Mouse (Mus musculus): ENCODE measurements at regions not wholly inside any gene's neighbourhood (a gene's known extent, or its start where the extent isn't known, plus 50 kb on each side); places are given as distances from the start of the nearest gene placed in this dataset.
A peak's percentile ranks its signal among the peaks of the same experiment; 100 is the strongest.

DNA sequence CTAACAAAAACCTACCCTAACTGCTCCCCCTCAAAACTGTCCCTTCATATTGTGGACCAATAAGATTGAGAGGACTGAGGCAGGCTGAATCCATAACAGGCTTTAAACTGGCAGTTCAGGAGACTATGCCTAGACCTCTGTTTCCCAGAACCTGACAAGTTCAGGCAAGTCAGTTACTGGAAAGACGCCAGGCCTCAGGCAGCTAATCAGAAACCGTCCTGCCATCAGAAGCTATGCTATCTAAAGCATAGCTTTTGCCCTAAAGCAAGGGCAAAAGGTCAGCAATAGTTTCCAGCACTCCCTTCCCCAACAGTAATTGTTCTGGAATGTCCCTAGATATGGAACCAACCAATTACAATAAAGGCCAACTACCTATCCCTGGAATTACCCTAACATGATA, 273.0 kb downstream of the Bche start:
- peak; percentile 8 for DNase-seq (ENCODE audit: low spot score)

DNA sequence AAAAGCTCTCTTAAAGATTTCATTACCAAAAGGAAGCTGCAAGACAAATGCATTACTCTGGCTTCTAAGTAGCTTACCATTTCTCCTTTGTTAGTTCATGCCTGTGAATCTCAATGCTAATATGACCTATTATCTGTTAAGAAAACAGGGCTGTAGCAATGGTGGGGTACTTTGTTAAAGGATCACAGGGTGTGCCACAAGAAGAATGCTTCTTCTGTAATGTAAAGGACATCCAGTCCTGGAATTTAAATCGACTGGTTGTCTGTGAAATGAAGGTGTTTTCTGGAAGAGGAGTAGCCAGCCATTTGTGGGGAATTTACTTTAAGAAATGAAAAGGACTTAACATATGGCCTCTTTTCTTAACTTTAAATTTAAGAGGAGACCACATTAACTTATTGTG, 273.9 kb downstream of the Bche start:
- DNase-seq (ENCODE audit: low spot score) = no peak

DNA sequence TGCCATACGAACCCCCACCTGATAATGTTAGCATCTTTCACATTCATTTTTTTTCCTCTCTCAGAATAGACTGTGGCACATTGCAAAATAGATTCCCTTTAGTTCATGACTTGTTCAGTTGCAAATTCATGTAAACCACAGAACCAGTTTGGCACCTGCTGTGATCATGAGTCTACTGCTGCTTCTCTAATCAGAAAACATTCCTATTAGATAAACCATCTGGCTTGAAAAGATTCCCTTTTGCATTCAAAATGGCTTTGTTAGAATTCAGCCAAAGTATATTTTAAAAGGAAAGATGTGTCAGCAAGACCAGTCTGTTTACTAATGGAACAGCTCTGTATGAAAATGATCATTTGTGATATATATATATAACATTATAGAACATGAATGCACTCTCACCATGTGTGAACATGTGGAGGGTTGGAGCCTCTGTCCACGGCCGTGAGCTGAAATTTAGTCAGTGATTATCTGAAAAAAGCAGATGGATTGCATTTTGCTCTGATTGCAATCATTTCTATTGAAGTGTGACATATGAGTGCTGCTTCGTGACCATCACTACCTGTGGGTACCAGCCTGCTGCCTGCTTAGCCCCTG, 298.2 kb downstream of the Bche start:
- no peak for DNase-seq (ENCODE audit: low spot score)

- DNase-seq (ENCODE audit: low spot score) = no peak
Observed at GRCm38 (mm10) chr3:73401395-73401794, 306.8 kb downstream of the Bche start.

- DNase-seq (ENCODE audit: low spot score) = no peak
Observed at GRCm38 (mm10) chr3:73395808-73396207, 312.4 kb downstream of the Bche start.

GRCm38 (mm10) chr3:73389722-73390651, 318.2 kb downstream of the Bche start:
- no peak for DNase-seq (ENCODE audit: low spot score)

GRCm38 (mm10) chr3:73354861-73355496, 297.4 kb upstream of the Slitrk3 start:
- no peak for DNase-seq (ENCODE audit: low spot score)

GRCm38 (mm10) chr3:73343199-73343598, 285.6 kb upstream of the Slitrk3 start:
- DNase-seq (ENCODE audit: low spot score) = peak; percentile 18

- DNase-seq (ENCODE audit: low spot score) = no peak
Observed at GRCm38 (mm10) chr3:73339730-73340129, 282.1 kb upstream of the Slitrk3 start.

GRCm38 (mm10) chr3:73323214-73323613, 265.6 kb upstream of the Slitrk3 start:
- DNase-seq (ENCODE audit: low spot score) = no peak
